Mouse (Mus musculus): Measurements from ENCODE around the gene Prdm16. TPM values are rescaled to one million over a fixed set of nuclear protein-coding genes. Genes with fewer than 3 reads are reported as not detected.

Gene Prdm16
- total and polyA plus RNA-seq, 3 experiments = not detected

GRCm38 (mm10) chr4:154390333-154391080, 246.2 kb downstream of the Prdm16 start:
- dilution Hi-C loops (cut with MboI; ENCODE audit: extremely low pct_ligation_motif_present, extremely low pct_unique_long_range_greater_than_20kb, low sequenced_read_pairs) = no loop called here
- H3K4me2 ChIP-seq (ENCODE audit: insufficient read depth, low read depth, poor library complexity, severe bottlenecking) = no peak overlapping the region
- H3K79me2 ChIP-seq (replicated peaks; ENCODE audit: control insufficient read depth, extremely low read depth, insufficient read depth, poor library complexity, severe bottlenecking) = no peaks in the 10 kb centered on the region
- H3K4me3 ChIP-seq (replicated peaks in 1 of 3; ENCODE audit: low read depth in 2 of 3, low read length in 2 of 3, poor library complexity in 1 of 3) = no peak overlapping the region
- TF ChIP-seq USF1 (IDR thresholded peaks at IDR 0.05; ENCODE audit: low read depth, low read length) = no peak
- no peak for DNase-seq (ENCODE audit: extremely low read depth)
- no peak overlapping the region for H3K9ac ChIP-seq (ENCODE audit: insufficient read depth, low read depth)
- H3K27ac ChIP-seq (ENCODE audit: insufficient read depth, low read depth) = no peak overlapping the region
- no peaks in the 10 kb centered on the region for H3K36me3 ChIP-seq (replicated peaks in 1 of 2; ENCODE audit: control insufficient read depth in 1 of 2, insufficient read depth in 1 of 2, low read length in 1 of 2)
- H3K9me3 ChIP-seq (replicated peaks; ENCODE audit: low read length) = peaks cover 98% of the 10 kb centered on the region
- H3K4me1 ChIP-seq (ENCODE audit: control insufficient read depth in 1 of 2, insufficient read depth in 2 of 2) = no peaks in the 10 kb centered on the region
- in situ Hi-C loops (cut with MboI; ENCODE audit: low pct_ligation_motif_present, low pct_unique_long_range_greater_than_20kb, low sequenced_read_pairs) = no loop called here
- no peaks in the 10 kb centered on the region for H3K27me3 ChIP-seq (replicated peaks)

DNA sequence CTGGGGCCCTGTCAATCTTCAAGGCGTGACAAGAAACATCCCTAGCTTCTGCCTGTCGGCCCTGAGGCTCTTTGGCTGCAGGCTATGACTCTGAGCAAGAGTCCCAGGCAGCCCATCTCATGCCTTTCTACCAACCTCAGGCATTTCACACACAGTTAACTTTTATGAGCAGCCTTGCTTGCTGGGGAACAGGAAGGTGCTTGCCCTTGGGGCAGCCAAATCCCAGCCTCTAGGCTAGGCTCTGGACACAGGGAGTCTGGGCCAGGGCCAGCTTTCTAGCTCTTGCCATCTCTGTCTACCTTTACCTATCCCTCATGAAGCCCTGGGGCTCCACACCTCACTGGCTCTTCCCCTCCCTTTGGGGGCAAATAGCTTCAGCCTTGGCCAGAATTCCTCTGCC, 247.0 kb downstream of the Prdm16 start:
- no peak for TF ChIP-seq MEF2A (IDR thresholded peaks at IDR 0.05; ENCODE audit: borderline replicate concordance, low read depth, low read length)
- TF ChIP-seq USF2 (conservative IDR thresholded peaks at IDR 0.05; ENCODE audit: low read depth, low read length) = no peak
- TF ChIP-seq PAX5 (IDR thresholded peaks at IDR 0.05; ENCODE audit: low read length) = no peak
- no peak for TF ChIP-seq IRF4 (IDR thresholded peaks at IDR 0.05; ENCODE audit: low read depth, low read length)
- TF ChIP-seq ZNF384 (IDR thresholded peaks at IDR 0.05; ENCODE audit: low read depth, low read length) = no peak
- TF ChIP-seq ZC3H11A (IDR thresholded peaks at IDR 0.05; ENCODE audit: low read depth, low read length) = no peak
- TF ChIP-seq ELF1 (IDR thresholded peaks at IDR 0.05; ENCODE audit: low read depth, low read length) = no peak
- TF ChIP-seq ZKSCAN1 (IDR thresholded peaks at IDR 0.05; ENCODE audit: borderline replicate concordance, low read depth, low read length) = no peak
- no peak for TF ChIP-seq KAT2A (IDR thresholded peaks at IDR 0.05; ENCODE audit: insufficient replicate concordance, low read length)
- no peak for TF ChIP-seq MYC (IDR thresholded peaks at IDR 0.05; ENCODE audit: low read depth, low read length)
- no peak for TF ChIP-seq NELFE (IDR thresholded peaks at IDR 0.05; ENCODE audit: low read depth, low read length)
- TF ChIP-seq SIN3A (IDR thresholded peaks at IDR 0.05; ENCODE audit: low read length) = no peak
- dilution Hi-C loops (cut with MboI; ENCODE audit: extremely low pct_ligation_motif_present, extremely low pct_unique_long_range_greater_than_20kb, low sequenced_read_pairs) (no loop called here), in situ Hi-C loops (cut with MboI; ENCODE audit: low pct_ligation_motif_present, low pct_unique_long_range_greater_than_20kb, low sequenced_read_pairs) (no loop called here)

GRCm38 (mm10) chr4:154386810-154387209, 249.9 kb downstream of the Prdm16 start:
- Histone ChIP-seq H3K79me2 (replicated peaks; ENCODE audit: control insufficient read depth, extremely low read depth, insufficient read depth, poor library complexity, severe bottlenecking) (no peaks in the 10 kb centered on the region), H3K27me3 (replicated peaks) (no peaks in the 10 kb centered on the region), H3K4me2 (ENCODE audit: insufficient read depth, low read depth, poor library complexity, severe bottlenecking) (no peak overlapping the region), H3K36me3 (replicated peaks in 1 of 2; ENCODE audit: control insufficient read depth in 1 of 2, insufficient read depth in 1 of 2, low read length in 1 of 2) (no peaks in the 10 kb centered on the region), H3K4me3 (replicated peaks in 1 of 3; ENCODE audit: low read depth in 2 of 3, low read length in 2 of 3, poor library complexity in 1 of 3) (peak overlapping the region in 1 of 3 experiments; percentile 8), H3K9me3 (replicated peaks; ENCODE audit: low read length) (peaks cover 100% of the 10 kb centered on the region), H3K27ac (ENCODE audit: insufficient read depth, low read depth) (no peak overlapping the region), H3K9ac (ENCODE audit: insufficient read depth, low read depth) (no peak overlapping the region), H3K4me1 (ENCODE audit: control insufficient read depth in 1 of 2, insufficient read depth in 2 of 2) (no peaks in the 10 kb centered on the region)
- no peak for DNase-seq (ENCODE audit: extremely low read depth)
- dilution Hi-C loops (cut with MboI; ENCODE audit: extremely low pct_ligation_motif_present, extremely low pct_unique_long_range_greater_than_20kb, low sequenced_read_pairs) (no loop called here), in situ Hi-C loops (cut with MboI; ENCODE audit: low pct_ligation_motif_present, low pct_unique_long_range_greater_than_20kb, low sequenced_read_pairs) (no loop called here)
- no peak for TF ChIP-seq RCOR1 (conservative IDR thresholded peaks at IDR 0.05; ENCODE audit: low read depth, low read length)
- TF ChIP-seq KAT2A (IDR thresholded peaks at IDR 0.05; ENCODE audit: insufficient replicate concordance, low read length) = no peak
- TF ChIP-seq UBTF (IDR thresholded peaks at IDR 0.05; ENCODE audit: low read depth, low read length) = no peak
- no peak for TF ChIP-seq SIN3A (IDR thresholded peaks at IDR 0.05; ENCODE audit: low read length)

More for the DNA sequence above, 247.0 kb downstream of the Prdm16 start:
- Histone ChIP-seq H3K36me3 (replicated peaks in 1 of 2; ENCODE audit: control insufficient read depth in 1 of 2, insufficient read depth in 1 of 2, low read length in 1 of 2) (no peaks in the 10 kb centered on the region), H3K27me3 (replicated peaks) (no peaks in the 10 kb centered on the region), H3K79me2 (replicated peaks; ENCODE audit: control insufficient read depth, extremely low read depth, insufficient read depth, poor library complexity, severe bottlenecking) (no peaks in the 10 kb centered on the region), H3K27ac (ENCODE audit: insufficient read depth, low read depth) (no peak overlapping the region), H3K4me2 (ENCODE audit: insufficient read depth, low read depth, poor library complexity, severe bottlenecking) (no peak overlapping the region), H3K9ac (ENCODE audit: insufficient read depth, low read depth) (no peak overlapping the region), H3K4me1 (ENCODE audit: control insufficient read depth in 1 of 2, insufficient read depth in 2 of 2) (no peaks in the 10 kb centered on the region), H3K4me3 (replicated peaks in 1 of 3; ENCODE audit: low read depth in 2 of 3, low read length in 2 of 3, poor library complexity in 1 of 3) (no peak overlapping the region), H3K9me3 (replicated peaks; ENCODE audit: low read length) (peaks cover 98% of the 10 kb centered on the region)
- no peak for DNase-seq (ENCODE audit: extremely low read depth)
